Mouse (Mus musculus) cortical plate, adult 2 months (tissue): ENCODE measurements around the gene Iqcc. TPM values are rescaled to one million over a fixed set of nuclear protein-coding genes. Genes with fewer than 3 reads are reported as not detected.
A peak's percentile ranks its signal among the peaks of the same experiment; 100 is the strongest.

ENCODE experiments used
- H3K27ac ChIP-seq: fragments of 200-500 bp; 2 replicates; pipeline ENCODE4 v1.5.1; 2012; ENCODE audit warnings: low read length, control low read depth, inconsistent platforms; ENCODE audit not compliant: insufficient read depth
- H3K4me1 ChIP-seq: fragments of 200-500 bp; 2 replicates; pipeline ENCODE4 v1.6.1; 2011; ENCODE audit warnings: low read length; ENCODE audit not compliant: control insufficient read depth, insufficient read depth
- H3K4me3 ChIP-seq: fragments of 200-500 bp; 2 replicates; pipeline ENCODE4 v1.5.1; 2011; ENCODE audit warnings: mild to moderate bottlenecking, low read length, control low read depth; ENCODE audit not compliant: insufficient read depth
- CTCF ChIP-seq: fragments of 200-500 bp; IDR thresholded peaks from 2 replicates; pipeline ENCODE4 v1.5.1; 2011; ENCODE audit warnings: mild to moderate bottlenecking, control low read depth, low read length; ENCODE audit not compliant: insufficient read depth; ENCODE audit errors: extremely low read depth
- POLR2A ChIP-seq: fragments of 200-500 bp; IDR thresholded peaks from 2 replicates; pipeline ENCODE4 v1.6.1; 2011; ENCODE audit warnings: mild to moderate bottlenecking, low read length, control low read depth; ENCODE audit not compliant: insufficient read depth; ENCODE audit errors: extremely low read depth
- polyA plus RNA-seq: library from polyadenylated mRNA; depleted of rRNA; stranded (reverse); fragments of >200 nt; gene quantifications from 2 replicates; pipeline ENCODE4 v1.2.3, GENCODE M21; 2012

Iqcc gene
- polyA plus RNA-seq, 1 experiment: 35.4 TPM

GRCm38 (mm10) chr4:129640101-129640637, 21.3 kb upstream of the Iqcc start:
- Histone ChIP-seq H3K4me3 (peak overlapping the region; percentile 59), H3K4me1 (peaks cover 10% of the 10 kb centered on the region), H3K27ac (peak overlapping the region; percentile 24; the same call in 1 of the 2 replicates)
- TF ChIP-seq CTCF: no peak
- TF ChIP-seq POLR2A: no peak; the same call in 1 of the 2 replicates

DNA sequence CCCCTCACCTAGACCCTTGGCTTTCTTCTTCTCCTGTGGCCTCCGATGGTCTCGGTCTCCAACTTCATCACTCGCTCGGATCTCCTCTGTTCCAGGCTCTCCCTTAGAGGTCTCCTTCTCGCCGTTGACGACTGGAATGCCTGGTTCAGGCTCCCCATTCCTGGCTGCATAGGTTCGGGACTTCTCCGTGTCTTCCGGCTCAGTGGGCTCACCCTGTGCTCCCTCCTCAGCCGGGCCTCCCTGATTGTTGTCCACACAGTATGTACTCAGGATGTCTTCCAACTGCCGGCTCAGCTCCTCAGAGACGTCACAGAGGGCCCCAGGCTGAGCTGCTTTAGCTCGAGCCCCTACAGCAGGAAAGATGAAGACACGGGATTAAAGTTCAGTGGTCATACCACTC, 20.3 kb upstream of the Iqcc start:
- H3K4me1 ChIP-seq: peaks cover 7% of the 10 kb centered on the region

GRCm38 (mm10) chr4:129633852-129634251, 15.0 kb upstream of the Iqcc start:
- no peak overlapping the region for H3K27ac ChIP-seq
- TF ChIP-seq CTCF (no peak), POLR2A (no peak)
- H3K4me1 ChIP-seq: peaks cover 2% of the 10 kb centered on the region; the same call in 1 of the 2 replicates

More for the DNA sequence above, 20.3 kb upstream of the Iqcc start:
- no peak overlapping the region for H3K27ac ChIP-seq
- peak overlapping the region; percentile 59; the same call in 1 of the 2 replicates for H3K4me3 ChIP-seq
- TF ChIP-seq POLR2A (no peak), CTCF (no peak)

DNA sequence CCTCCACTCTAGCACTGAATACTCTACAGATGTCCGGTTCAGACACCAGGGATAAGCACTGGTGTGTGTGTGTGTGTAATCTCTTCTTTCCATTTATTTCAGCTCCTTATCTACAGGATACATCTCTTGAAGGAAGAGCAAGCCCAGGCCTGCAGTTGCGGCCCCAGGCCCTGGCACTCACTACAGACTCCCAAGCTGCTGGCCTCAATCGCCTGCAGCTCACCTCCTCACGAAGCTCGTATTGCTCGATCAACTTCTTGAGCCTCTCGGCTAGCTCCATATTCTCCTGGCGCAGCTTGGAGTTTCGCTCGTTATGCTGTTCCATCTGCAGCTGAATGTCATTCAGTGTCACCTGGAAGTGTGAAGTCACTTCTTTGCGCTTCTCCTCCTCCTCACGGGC, 13.0 kb upstream of the Iqcc start:
- Histone ChIP-seq H3K4me3 (no peak overlapping the region), H3K27ac (no peak overlapping the region), H3K4me1 (no peaks in the 10 kb centered on the region)
- TF ChIP-seq POLR2A (no peak), CTCF (no peak)

More at GRCm38 (mm10) chr4:129633852-129634251, 15.0 kb upstream of the Iqcc start:
- no peak overlapping the region for H3K4me3 ChIP-seq

DNA sequence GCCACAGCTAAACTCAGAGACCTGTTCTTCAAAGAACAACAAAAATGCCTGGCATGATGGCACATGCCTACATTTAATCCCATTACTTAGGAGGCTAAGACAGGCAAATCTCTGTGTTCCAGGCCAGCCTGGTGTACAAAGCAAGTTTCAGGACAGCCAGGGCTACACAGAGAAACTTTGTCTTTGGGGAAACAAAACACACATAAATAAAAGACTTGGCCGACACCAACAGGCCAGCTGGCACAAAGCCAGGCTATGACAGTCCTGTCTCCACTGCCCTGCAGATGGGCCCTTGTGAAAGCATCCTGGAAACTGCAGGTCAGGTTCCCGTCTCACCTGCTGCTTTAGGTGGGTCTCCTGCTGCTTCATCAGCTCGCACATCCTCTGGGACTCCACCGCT, 12.0 kb upstream of the Iqcc start:
- Histone ChIP-seq H3K4me1 (no peaks in the 10 kb centered on the region), H3K27ac (no peak overlapping the region), H3K4me3 (no peak overlapping the region)
- TF ChIP-seq POLR2A: no peak
- TF ChIP-seq CTCF: no peak

DNA sequence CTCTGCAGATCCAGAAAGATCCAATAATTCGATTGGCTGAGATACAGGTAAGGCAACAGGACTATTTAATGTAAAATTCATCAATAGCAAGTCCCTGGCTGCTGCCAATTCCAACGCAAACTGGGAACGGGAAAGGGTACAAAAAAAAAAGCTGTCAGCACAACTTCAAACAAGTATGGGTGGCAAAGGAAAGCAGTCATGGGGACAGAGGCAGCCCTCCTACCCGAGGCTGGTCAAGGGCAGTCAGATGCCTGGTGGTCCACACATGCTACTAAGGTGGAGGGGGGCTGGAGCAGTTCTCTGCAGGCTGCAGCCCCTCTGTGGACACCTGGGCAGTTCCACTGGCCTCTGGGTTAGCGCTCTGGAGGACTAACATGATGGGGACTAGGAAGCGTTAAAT, 7.1 kb upstream of the Iqcc start:
- H3K4me1 ChIP-seq: peaks cover 14% of the 10 kb centered on the region
- H3K27ac ChIP-seq: no peak overlapping the region
- no peak overlapping the region for H3K4me3 ChIP-seq
- TF ChIP-seq CTCF (no peak), POLR2A (no peak)

- TF ChIP-seq POLR2A (no peak), CTCF (no peak)
- H3K4me3 ChIP-seq: no peak overlapping the region; the same call in 1 of the 2 replicates
- peaks cover 14% of the 10 kb centered on the region for H3K4me1 ChIP-seq
- H3K27ac ChIP-seq: peak overlapping the region; percentile 54; the same call in 1 of the 2 replicates
Observed at GRCm38 (mm10) chr4:129625496-129625895, 6.6 kb upstream of the Iqcc start.

- Histone ChIP-seq H3K4me3 (peak overlapping the region; percentile 69), H3K4me1 (peaks cover 14% of the 10 kb centered on the region), H3K27ac (peak overlapping the region; percentile 54)
- TF ChIP-seq POLR2A: peak; percentile 45; the same call in 1 of the 2 replicates
- TF ChIP-seq CTCF: no peak
Observed at GRCm38 (mm10) chr4:129625029-129625370, 6.1 kb upstream of the Iqcc start.

GRCm38 (mm10) chr4:129624281-129625028, 5.6 kb upstream of the Iqcc start:
- peak overlapping the region; percentile 69 for H3K4me3 ChIP-seq

DNA sequence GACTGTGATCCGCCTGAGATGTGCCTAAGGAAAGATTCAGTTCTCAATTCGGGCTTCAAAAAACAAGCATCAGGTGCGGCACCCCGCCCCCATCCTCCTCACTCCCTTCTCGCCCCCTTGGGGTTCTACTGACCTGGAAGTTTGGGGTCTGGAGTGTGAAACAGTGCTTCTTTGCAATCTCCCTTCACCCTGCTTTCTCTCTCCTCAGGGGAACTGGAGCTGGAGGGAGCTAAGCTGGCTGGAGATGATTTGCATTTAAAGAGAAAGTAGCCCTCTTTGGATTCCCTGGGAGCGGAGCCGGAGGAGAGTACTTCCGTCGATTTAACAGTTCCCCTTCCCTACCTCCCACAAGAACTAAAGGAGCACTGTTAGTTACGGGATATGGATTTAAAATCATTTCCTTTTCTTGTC, 4.8 kb upstream of the Iqcc start, which contains the start of gene Ccdc28b:
TSS of gene Ccdc28b (minus strand) at position 267 of the 411 bp plus-strand sequence.
- H3K4me1 ChIP-seq: peaks cover 14% of the 10 kb centered on the region
- H3K27ac ChIP-seq: peak within 1 kb of the TSS; percentile 89
- peak within 1 kb of the TSS; percentile 69 for H3K4me3 ChIP-seq
- TF ChIP-seq POLR2A: peak; percentile 76
- no peak for TF ChIP-seq CTCF

More at GRCm38 (mm10) chr4:129624281-129625028, 5.6 kb upstream of the Iqcc start:
- TF ChIP-seq CTCF: no peak
- peak; percentile 96 for TF ChIP-seq POLR2A
- Histone ChIP-seq H3K4me1 (peaks cover 14% of the 10 kb centered on the region), H3K27ac (peak overlapping the region; percentile 89)
